Mouse (Mus musculus): ENCODE data around the gene Krt8. TPM values are rescaled to one million over a fixed set of nuclear protein-coding genes. Genes with fewer than 3 reads are reported as not detected.

Krt8 gene
- polyA plus RNA-seq (2015; fragmentation: Nextera tagmentation; extraction: Ambion mirVana) = 0.82 and 4.3 TPM in 2 replicates

DNA sequence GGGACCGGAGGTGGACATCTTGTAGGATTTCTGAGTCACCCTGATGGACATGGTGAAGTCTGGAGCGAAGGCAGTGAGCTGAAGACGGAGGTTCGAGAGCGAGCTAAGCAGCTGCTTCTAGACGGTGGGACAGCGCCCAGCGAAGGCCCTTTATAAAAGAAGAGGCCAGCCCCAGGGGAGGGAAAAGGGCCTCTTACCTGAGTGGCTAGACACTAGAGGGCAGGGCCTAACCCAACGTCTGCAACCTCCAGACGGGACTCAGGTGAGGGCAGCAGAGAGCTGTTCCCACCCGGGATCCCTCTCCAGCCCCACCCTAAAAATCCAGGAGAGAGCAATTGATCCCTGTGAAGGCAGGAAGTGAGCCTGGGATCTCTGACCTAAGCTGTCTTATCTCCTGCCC, at the start of gene Krt8:
Krt8 (minus strand) TSS at position 294 of the 400 bp plus-strand sequence.
- H3K27ac ChIP-seq (replicated peaks) = no peak within 1 kb of the TSS
- peak within 1 kb of the TSS; percentile 52; the same call in 1 of the 2 replicates for H3K9ac ChIP-seq
- no peaks in the 10 kb centered on the region for H3K36me3 ChIP-seq
- WGBS = 21% methylated on average over 11 of the region's 11 CpGs
- H3K27me3 ChIP-seq = peaks cover 70% of the 10 kb centered on the region
- peak within 1 kb of the TSS; percentile 49 for H3K4me2 ChIP-seq
- ATAC-seq (ENCODE audit: low read depth) = no peak
- peak within 1 kb of the TSS; percentile 24 for H3K4me3 ChIP-seq
- H3K9me3 ChIP-seq = no peaks in the 10 kb centered on the region
- H3K4me1 ChIP-seq (replicated peaks) = peaks cover 41% of the 10 kb centered on the region

DNA sequence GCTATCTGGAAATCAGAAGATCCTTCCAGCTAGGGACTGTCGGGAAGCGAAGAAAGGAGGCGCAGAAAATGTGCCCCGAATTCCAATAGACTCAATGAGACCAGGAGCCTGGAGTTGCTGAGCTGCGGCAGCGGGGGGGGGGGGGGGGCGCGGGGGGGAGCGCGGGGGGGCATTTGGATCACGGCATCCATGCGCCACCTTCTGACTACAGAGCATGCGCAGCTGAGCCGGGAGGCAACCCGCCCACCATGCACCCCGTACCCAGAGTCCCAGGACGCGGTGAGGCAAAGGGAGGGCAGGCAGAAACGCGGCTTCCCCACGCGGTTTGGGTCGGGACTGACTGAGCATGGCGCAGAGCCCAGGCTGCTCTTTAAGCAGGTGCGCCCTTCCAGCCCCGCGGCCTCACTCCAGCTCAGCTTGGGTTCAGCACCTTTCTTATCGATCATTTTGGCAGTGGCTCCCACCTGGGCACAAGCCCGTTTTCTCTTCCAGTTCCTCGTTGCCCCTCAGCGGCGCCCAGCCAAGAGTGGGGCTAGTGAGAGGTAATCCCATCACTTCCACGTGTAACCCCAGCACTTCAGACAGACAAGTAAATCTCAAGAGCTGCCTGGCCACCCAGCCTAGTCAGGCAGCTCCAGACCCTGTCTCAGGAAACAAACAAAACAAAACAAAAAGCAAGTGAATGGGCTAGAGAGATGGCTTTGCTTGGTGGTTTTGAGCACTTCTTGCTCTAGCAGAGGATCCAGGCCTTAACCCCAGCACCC, 47.8 kb upstream of the Krt8 start:
- 1% methylated on average over 26 of the region's 33 CpGs for WGBS
- no peaks in the 10 kb centered on the region for H3K36me3 ChIP-seq
- H3K27me3 ChIP-seq = peaks cover 8% of the 10 kb centered on the region; the same call in 1 of the 2 replicates
- peak; percentile 91 for ATAC-seq (ENCODE audit: low read depth)
- H3K9ac ChIP-seq = peak overlapping the region; percentile 77
- peak overlapping the region; percentile 53 for H3K4me3 ChIP-seq
- H3K4me2 ChIP-seq = peak overlapping the region; percentile 74
- no peaks in the 10 kb centered on the region for H3K9me3 ChIP-seq
- peaks cover 5% of the 10 kb centered on the region; the same call in 1 of the 2 replicates for H3K4me1 ChIP-seq (replicated peaks)
- H3K27ac ChIP-seq (replicated peaks) = peak overlapping the region; percentile 78

GRCm38 (mm10) chr15:102049871-102050270, 45.6 kb upstream of the Krt8 start:
- peaks cover 5% of the 10 kb centered on the region; the same call in 1 of the 2 replicates for H3K4me1 ChIP-seq (replicated peaks)
- no peak overlapping the region for H3K4me2 ChIP-seq
- no peaks in the 10 kb centered on the region for H3K36me3 ChIP-seq
- ATAC-seq (ENCODE audit: low read depth) = no peak
- H3K9me3 ChIP-seq = no peaks in the 10 kb centered on the region
- H3K4me3 ChIP-seq = no peak overlapping the region
- peaks cover 8% of the 10 kb centered on the region; the same call in 1 of the 2 replicates for H3K27me3 ChIP-seq
- H3K27ac ChIP-seq (replicated peaks) = no peak overlapping the region
- H3K9ac ChIP-seq = no peak overlapping the region

DNA sequence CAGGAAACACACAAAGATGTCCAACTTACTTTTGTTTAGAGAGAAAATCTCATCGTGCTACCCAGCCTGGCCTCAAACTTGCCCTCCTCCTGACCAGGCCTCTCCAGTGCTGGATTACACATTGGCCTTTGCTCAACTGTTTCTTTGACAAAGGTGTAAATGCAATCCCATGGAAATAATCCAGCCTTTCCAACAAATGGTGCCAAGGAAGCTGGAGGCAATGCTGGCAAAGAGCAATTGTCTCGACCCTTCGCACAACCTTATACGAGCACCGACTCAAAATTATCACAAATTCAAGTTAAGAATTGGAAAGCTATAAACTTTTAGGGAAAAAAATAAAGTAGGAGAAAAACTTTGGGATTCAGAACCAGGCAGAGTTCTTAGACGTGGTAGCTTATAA, 43.7 kb upstream of the Krt8 start:
- H3K27me3 ChIP-seq = peaks cover 8% of the 10 kb centered on the region; the same call in 1 of the 2 replicates
- no peak for ATAC-seq (ENCODE audit: low read depth)
- no peaks in the 10 kb centered on the region for H3K9me3 ChIP-seq
- no peaks in the 10 kb centered on the region for H3K36me3 ChIP-seq
- H3K4me1 ChIP-seq (replicated peaks) = peaks cover 5% of the 10 kb centered on the region; the same call in 1 of the 2 replicates
- H3K9ac ChIP-seq = no peak overlapping the region
- H3K4me2 ChIP-seq = no peak overlapping the region
- H3K4me3 ChIP-seq = no peak overlapping the region
- WGBS = 91% methylated on average over 6 of the region's 6 CpGs
- H3K27ac ChIP-seq (replicated peaks) = no peak overlapping the region

DNA sequence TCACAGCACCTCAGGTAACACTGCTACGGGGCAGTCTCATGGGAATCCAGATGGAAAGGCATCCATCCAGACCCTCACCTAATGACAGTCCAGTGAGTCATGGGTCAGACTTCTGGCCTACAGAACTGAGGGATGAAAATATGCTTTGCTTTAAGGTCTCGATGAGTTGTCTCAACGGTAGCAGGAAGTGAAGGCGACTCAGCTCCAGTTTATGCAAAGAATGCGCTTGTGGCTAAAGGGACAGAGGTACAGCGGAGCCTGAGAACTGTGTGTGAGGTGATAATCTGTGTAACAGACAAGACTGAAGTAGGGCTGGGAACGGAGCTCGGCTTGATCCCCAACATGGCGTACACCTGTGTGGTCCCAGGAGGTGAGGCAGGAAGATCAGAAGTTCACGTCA, 41.4 kb upstream of the Krt8 start:
- Histone ChIP-seq H3K4me1 (replicated peaks) (no peaks in the 10 kb centered on the region), H3K4me3 (no peak overlapping the region), H3K9me3 (no peaks in the 10 kb centered on the region), H3K27ac (replicated peaks) (no peak overlapping the region), H3K36me3 (no peaks in the 10 kb centered on the region), H3K9ac (no peak overlapping the region), H3K4me2 (no peak overlapping the region), H3K27me3 (peaks cover 2% of the 10 kb centered on the region; the same call in 1 of the 2 replicates)
- WGBS = 91% methylated on average over 10 of the region's 10 CpGs
- ATAC-seq (ENCODE audit: low read depth) = no peak

DNA sequence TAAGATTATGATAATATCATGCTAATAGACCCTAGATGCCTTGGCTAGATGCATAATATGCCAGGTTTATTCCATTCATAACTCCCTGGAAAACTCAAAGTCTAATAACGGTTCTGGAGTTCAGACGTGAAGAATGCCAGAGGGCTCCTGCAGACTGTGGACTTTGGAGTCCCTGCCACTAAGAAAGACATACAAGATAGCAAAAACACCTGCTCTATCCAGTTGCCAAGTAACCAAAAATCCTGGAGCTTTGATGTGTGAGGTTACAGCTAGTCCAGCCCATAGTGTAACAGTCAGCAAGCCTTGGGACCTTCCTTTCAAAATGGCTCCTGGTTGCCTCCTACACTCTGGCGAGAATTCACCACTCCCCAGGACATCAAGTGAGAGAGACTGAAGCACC, 40.5 kb upstream of the Krt8 start:
- Histone ChIP-seq H3K9ac (no peak overlapping the region), H3K4me1 (replicated peaks) (no peaks in the 10 kb centered on the region), H3K27ac (replicated peaks) (no peak overlapping the region), H3K4me2 (no peak overlapping the region), H3K36me3 (no peaks in the 10 kb centered on the region), H3K27me3 (no peaks in the 10 kb centered on the region), H3K9me3 (no peaks in the 10 kb centered on the region), H3K4me3 (no peak overlapping the region)
- ATAC-seq (ENCODE audit: low read depth) = no peak
- WGBS = 88% methylated on average over 3 of the region's 3 CpGs

DNA sequence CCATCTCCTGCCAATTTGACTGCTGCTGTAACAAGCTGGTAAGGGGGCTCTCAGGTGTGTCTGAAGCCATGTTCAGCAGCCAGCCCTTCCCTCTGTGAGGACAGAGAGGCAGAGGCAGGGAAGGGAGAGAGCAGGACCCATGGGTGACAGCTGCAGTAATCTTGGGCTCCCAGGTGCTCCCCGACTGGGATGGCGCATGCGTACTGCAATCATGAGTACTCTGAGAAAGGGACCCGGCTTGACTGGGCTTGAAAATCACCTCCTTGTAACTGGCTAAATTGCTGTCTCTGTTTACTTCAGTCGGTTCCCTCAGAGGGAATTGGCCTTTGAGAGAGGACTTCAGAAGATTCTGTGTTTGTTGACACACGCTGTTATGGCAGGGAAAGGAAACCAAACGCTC, 37.7 kb upstream of the Krt8 start:
- H3K9ac ChIP-seq = no peak overlapping the region
- H3K27ac ChIP-seq (replicated peaks) = no peak overlapping the region
- H3K27me3 ChIP-seq = no peaks in the 10 kb centered on the region

DNA sequence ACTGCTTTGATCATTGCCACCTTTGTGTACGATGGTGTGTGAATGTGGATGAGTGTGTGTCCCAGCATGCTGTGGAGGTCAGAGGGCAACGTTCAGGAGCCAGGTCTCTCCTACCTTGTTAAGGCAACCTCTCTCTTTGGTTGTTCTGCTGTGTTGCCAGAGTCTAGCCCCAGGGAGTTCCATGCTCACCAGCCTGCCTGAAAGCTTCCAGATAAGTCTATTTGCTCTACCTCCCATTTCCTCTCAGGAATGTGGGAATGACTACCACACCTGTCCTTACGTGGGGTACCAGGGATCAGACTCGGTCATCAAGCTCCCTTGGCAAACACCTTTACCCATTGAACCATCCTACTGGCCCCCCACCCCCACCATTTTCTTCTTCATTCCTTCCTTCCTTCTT, 36.0 kb upstream of the Krt8 start:
- no peaks in the 10 kb centered on the region for H3K27me3 ChIP-seq
- H3K27ac ChIP-seq (replicated peaks) = no peak overlapping the region
- ATAC-seq (ENCODE audit: low read depth) = no peak
- no peaks in the 10 kb centered on the region for H3K9me3 ChIP-seq
- no peaks in the 10 kb centered on the region for H3K4me1 ChIP-seq (replicated peaks)
- WGBS = 84% methylated on average over 4 of the region's 4 CpGs
- no peak overlapping the region for H3K4me3 ChIP-seq
- no peaks in the 10 kb centered on the region for H3K36me3 ChIP-seq
- H3K4me2 ChIP-seq = no peak overlapping the region
- no peak overlapping the region for H3K9ac ChIP-seq

More for the DNA sequence above, 37.7 kb upstream of the Krt8 start:
- Histone ChIP-seq H3K4me3 (no peak overlapping the region), H3K36me3 (no peaks in the 10 kb centered on the region), H3K4me2 (no peak overlapping the region), H3K9me3 (no peaks in the 10 kb centered on the region), H3K4me1 (replicated peaks) (no peaks in the 10 kb centered on the region)
- no peak for ATAC-seq (ENCODE audit: low read depth)
- 61% methylated on average over 7 of the region's 7 CpGs for WGBS

- Histone ChIP-seq H3K4me3 (no peak overlapping the region), H3K27me3 (peaks cover 6% of the 10 kb centered on the region), H3K36me3 (no peaks in the 10 kb centered on the region), H3K9ac (no peak overlapping the region), H3K27ac (replicated peaks) (no peak overlapping the region), H3K4me2 (no peak overlapping the region), H3K4me1 (replicated peaks) (no peaks in the 10 kb centered on the region), H3K9me3 (no peaks in the 10 kb centered on the region)
- ATAC-seq (ENCODE audit: low read depth) = no peak
- 73% methylated on average over 16 of the region's 16 CpGs for WGBS
Observed at GRCm38 (mm10) chr15:102034121-102035053, 30.1 kb upstream of the Krt8 start.

DNA sequence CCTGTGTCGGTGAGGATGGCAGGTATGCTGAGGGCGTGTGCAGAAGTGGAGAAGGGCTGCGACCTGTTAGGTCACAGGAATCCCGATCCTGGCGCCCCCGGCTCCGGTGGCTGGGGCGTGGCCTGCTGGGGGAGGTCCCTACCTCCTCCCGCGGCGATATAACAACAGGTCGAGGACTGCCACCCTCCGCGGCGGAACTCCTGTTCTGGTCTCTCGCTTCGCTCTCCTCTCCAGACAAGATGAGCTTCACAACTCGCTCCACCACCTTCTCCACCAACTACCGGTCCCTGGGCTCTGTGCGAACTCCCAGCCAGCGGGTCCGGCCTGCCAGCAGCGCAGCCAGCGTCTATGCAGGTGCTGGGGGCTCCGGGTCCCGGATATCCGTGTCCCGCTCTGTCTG, 23.8 kb upstream of the Krt8 start, which contains the start of gene Krt18:
Krt18 (plus strand) TSS at position 141 of the 400 bp plus-strand sequence.
- Histone ChIP-seq H3K9me3 (no peaks in the 10 kb centered on the region), H3K36me3 (no peaks in the 10 kb centered on the region), H3K9ac (0 out of 2 replicates have a peak within 1 kb of the TSS, but pooled peaks have one; percentile 22), H3K27me3 (peaks cover 62% of the 10 kb centered on the region), H3K27ac (replicated peaks) (no peak within 1 kb of the TSS), H3K4me1 (replicated peaks) (peaks cover 24% of the 10 kb centered on the region), H3K4me2 (peak within 1 kb of the TSS; percentile 45), H3K4me3 (peak within 1 kb of the TSS; percentile 5; the same call in 1 of the 2 replicates)
- 1% methylated on average over 28 of the region's 28 CpGs for WGBS
- ATAC-seq (ENCODE audit: low read depth) = no peak

GRCm38 (mm10) chr15:102026430-102026829, 22.1 kb upstream of the Krt8 start:
- Histone ChIP-seq H3K4me2 (no peak overlapping the region), H3K9me3 (no peaks in the 10 kb centered on the region), H3K27me3 (peaks cover 62% of the 10 kb centered on the region), H3K4me1 (replicated peaks) (peaks cover 24% of the 10 kb centered on the region), H3K36me3 (no peaks in the 10 kb centered on the region), H3K9ac (no peak overlapping the region), H3K27ac (replicated peaks) (no peak overlapping the region), H3K4me3 (no peak overlapping the region)
- no peak for ATAC-seq (ENCODE audit: low read depth)
- 10% methylated on average over 12 of the region's 12 CpGs for WGBS
